Mouse (Mus musculus): ENCODE results near the gene Stfa1. TPM values are rescaled to one million over a fixed set of nuclear protein-coding genes. Genes with fewer than 3 reads are reported as not detected.
"Not testable (repeated sequence)": the region's sequence is repeated elsewhere in the genome, so short reads cannot be mapped to it uniquely, and the experiment has no call there.

Gene Stfa1
- 0.91 and 1.5 TPM in 2 replicates for polyA plus RNA-seq (2014; fragmentation: Nextera tagmentation; extraction: Ambion mirVana)

GRCm38 (mm10) chr16:36276796-36277195, at the start of gene Stfa1:
Gene Stfa1 (plus strand): TSS chr16:36276951.
- not testable (repeated sequence) for ATAC-seq (ENCODE audit: low FRiP score, low TSS enrichment); H3K27ac ChIP-seq (ENCODE audit: low read depth, low read length); H3K4me1 ChIP-seq (ENCODE audit: control insufficient read depth, insufficient read depth, low read length); H3K9me3 ChIP-seq (ENCODE audit: control insufficient read depth, low read length); H3K27me3 ChIP-seq (ENCODE audit: control insufficient read depth, insufficient read depth, low read length); H3K9ac ChIP-seq (ENCODE audit: low read depth, low read length); H3K4me2 ChIP-seq (replicated peaks; ENCODE audit: low read depth, low read length); H3K36me3 ChIP-seq (ENCODE audit: control insufficient read depth, insufficient read depth, low read length); H3K4me3 ChIP-seq (ENCODE audit: low read length)
- WGBS = 88% methylated on average over 4 of the region's 4 CpGs

GRCm38 (mm10) chr16:36260585-36260984, 16.2 kb upstream of the Stfa1 start:
- not testable (repeated sequence) for H3K27me3 ChIP-seq (ENCODE audit: control insufficient read depth, insufficient read depth, low read length); H3K9me3 ChIP-seq (ENCODE audit: control insufficient read depth, low read length); H3K4me2 ChIP-seq (replicated peaks; ENCODE audit: low read depth, low read length); H3K9ac ChIP-seq (ENCODE audit: low read depth, low read length); ATAC-seq (ENCODE audit: low FRiP score, low TSS enrichment); H3K4me3 ChIP-seq (ENCODE audit: low read length); H3K4me1 ChIP-seq (ENCODE audit: control insufficient read depth, insufficient read depth, low read length); H3K27ac ChIP-seq (ENCODE audit: low read depth, low read length); H3K36me3 ChIP-seq (ENCODE audit: control insufficient read depth, insufficient read depth, low read length)

- WGBS = 80% methylated on average over 4 of the region's 4 CpGs
- Histone ChIP-seq H3K4me1 (ENCODE audit: control insufficient read depth, insufficient read depth, low read length) (no peaks in the 10 kb centered on the region), H3K27ac (ENCODE audit: low read depth, low read length) (no peak overlapping the region), H3K27me3 (ENCODE audit: control insufficient read depth, insufficient read depth, low read length) (no peaks in the 10 kb centered on the region), H3K4me3 (ENCODE audit: low read length) (no peak overlapping the region), H3K36me3 (ENCODE audit: control insufficient read depth, insufficient read depth, low read length) (no peaks in the 10 kb centered on the region), H3K9ac (ENCODE audit: low read depth, low read length) (no peak overlapping the region), H3K9me3 (ENCODE audit: control insufficient read depth, low read length) (no peaks in the 10 kb centered on the region), H3K4me2 (replicated peaks; ENCODE audit: low read depth, low read length) (no peak overlapping the region)
- no peak for ATAC-seq (ENCODE audit: low FRiP score, low TSS enrichment)
These were observed 12.4 kb downstream of the Stfa1 start for GRCm38 (mm10) chr16:36289140-36289539.

- Histone ChIP-seq H3K9ac (ENCODE audit: low read depth, low read length) (no peak overlapping the region), H3K9me3 (ENCODE audit: control insufficient read depth, low read length) (no peaks in the 10 kb centered on the region), H3K36me3 (ENCODE audit: control insufficient read depth, insufficient read depth, low read length) (no peaks in the 10 kb centered on the region), H3K27ac (ENCODE audit: low read depth, low read length) (no peak overlapping the region), H3K27me3 (ENCODE audit: control insufficient read depth, insufficient read depth, low read length) (no peaks in the 10 kb centered on the region), H3K4me3 (ENCODE audit: low read length) (no peak overlapping the region), H3K4me1 (ENCODE audit: control insufficient read depth, insufficient read depth, low read length) (no peaks in the 10 kb centered on the region), H3K4me2 (replicated peaks; ENCODE audit: low read depth, low read length) (no peak overlapping the region)
- 79% methylated on average over 4 of the region's 4 CpGs for WGBS
- no peak for ATAC-seq (ENCODE audit: low FRiP score, low TSS enrichment)
These were observed 30.9 kb downstream of the Stfa1 start for GRCm38 (mm10) chr16:36307631-36308030.

- not testable (repeated sequence) for H3K4me3 ChIP-seq (ENCODE audit: low read length); H3K9me3 ChIP-seq (ENCODE audit: control insufficient read depth, low read length); H3K4me1 ChIP-seq (ENCODE audit: control insufficient read depth, insufficient read depth, low read length); ATAC-seq (ENCODE audit: low FRiP score, low TSS enrichment); H3K27ac ChIP-seq (ENCODE audit: low read depth, low read length); H3K4me2 ChIP-seq (replicated peaks; ENCODE audit: low read depth, low read length); H3K36me3 ChIP-seq (ENCODE audit: control insufficient read depth, insufficient read depth, low read length); H3K27me3 ChIP-seq (ENCODE audit: control insufficient read depth, insufficient read depth, low read length); H3K9ac ChIP-seq (ENCODE audit: low read depth, low read length)
- WGBS = 80% methylated on average over 6 of the region's 6 CpGs
These were observed 39.4 kb downstream of the Stfa1 start for GRCm38 (mm10) chr16:36316111-36316510.

- Histone ChIP-seq H3K27ac (ENCODE audit: low read depth, low read length) (no peak overlapping the region), H3K4me3 (ENCODE audit: low read length) (no peak overlapping the region), H3K4me1 (ENCODE audit: control insufficient read depth, insufficient read depth, low read length) (no peaks in the 10 kb centered on the region), H3K9me3 (ENCODE audit: control insufficient read depth, low read length) (no peaks in the 10 kb centered on the region), H3K36me3 (ENCODE audit: control insufficient read depth, insufficient read depth, low read length) (no peaks in the 10 kb centered on the region), H3K9ac (ENCODE audit: low read depth, low read length) (no peak overlapping the region), H3K27me3 (ENCODE audit: control insufficient read depth, insufficient read depth, low read length) (no peaks in the 10 kb centered on the region), H3K4me2 (replicated peaks; ENCODE audit: low read depth, low read length) (no peak overlapping the region)
- ATAC-seq (ENCODE audit: low FRiP score, low TSS enrichment) = no peak
These were observed 42.5 kb downstream of the Stfa1 start for GRCm38 (mm10) chr16:36319286-36319685.

- H3K27me3 ChIP-seq (ENCODE audit: control insufficient read depth, insufficient read depth, low read length) = no peaks in the 10 kb centered on the region
- H3K36me3 ChIP-seq (ENCODE audit: control insufficient read depth, insufficient read depth, low read length) = no peaks in the 10 kb centered on the region
- H3K4me2 ChIP-seq (replicated peaks; ENCODE audit: low read depth, low read length) = no peak within 1 kb of the TSS
- no peak within 1 kb of the TSS for H3K4me3 ChIP-seq (ENCODE audit: low read length)
- 78% methylated on average over 3 of the region's 3 CpGs for WGBS
- H3K4me1 ChIP-seq (ENCODE audit: control insufficient read depth, insufficient read depth, low read length) = no peaks in the 10 kb centered on the region
- ATAC-seq (ENCODE audit: low FRiP score, low TSS enrichment) = no peak
- no peaks in the 10 kb centered on the region for H3K9me3 ChIP-seq (ENCODE audit: control insufficient read depth, low read length)
- H3K9ac ChIP-seq (ENCODE audit: low read depth, low read length) = no peak within 1 kb of the TSS
- H3K27ac ChIP-seq (ENCODE audit: low read depth, low read length) = no peak within 1 kb of the TSS
These were observed 57.5 kb downstream of the Stfa1 start, which contains the start of gene BC117090 for GRCm38 (mm10) chr16:36334232-36334631. Gene BC117090 (minus strand): TSS chr16:36334332.

Other genes with a start within 250 kb of the Stfa1 start
- 8.6 and 9.6 TPM in 2 replicates for gene Wdr5b, start 235.8 kb upstream of the Stfa1 start, polyA plus RNA-seq (2014; fragmentation: Nextera tagmentation; extraction: Ambion mirVana)
- gene Fam162a, start 205.4 kb upstream of the Stfa1 start, polyA plus RNA-seq (2014; fragmentation: Nextera tagmentation; extraction: Ambion mirVana) = 283 and 349 TPM in 2 replicates
- gene Ccdc58, start 205.3 kb upstream of the Stfa1 start, polyA plus RNA-seq (2014; fragmentation: Nextera tagmentation; extraction: Ambion mirVana) = 99.3 and 115 TPM in 2 replicates
- gene Csta1, start 145.7 kb upstream of the Stfa1 start, polyA plus RNA-seq (2014; fragmentation: Nextera tagmentation; extraction: Ambion mirVana) = 0.13 TPM in 1 of 2 replicates, not detected in the other
- gene Stfa2l1, start 120.1 kb upstream of the Stfa1 start, polyA plus RNA-seq (2014; fragmentation: Nextera tagmentation; extraction: Ambion mirVana) = not detected in 2 replicates
- gene Gm5483, start 92.7 kb upstream of the Stfa1 start, polyA plus RNA-seq (2014; fragmentation: Nextera tagmentation; extraction: Ambion mirVana) = not detected in 2 replicates
- gene Gm5416, start 66.5 kb upstream of the Stfa1 start, polyA plus RNA-seq (2014; fragmentation: Nextera tagmentation; extraction: Ambion mirVana) = not detected in 2 replicates
- gene 2010005H15Rik, start 55.5 kb upstream of the Stfa1 start, polyA plus RNA-seq (2014; fragmentation: Nextera tagmentation; extraction: Ambion mirVana) = not detected in 2 replicates
- not detected in 2 replicates for gene BC117090, start 57.4 kb downstream of the Stfa1 start, polyA plus RNA-seq (2014; fragmentation: Nextera tagmentation; extraction: Ambion mirVana)
- not detected in 2 replicates for gene BC100530, start 90.8 kb downstream of the Stfa1 start, polyA plus RNA-seq (2014; fragmentation: Nextera tagmentation; extraction: Ambion mirVana)
- not detected in 2 replicates for gene Stfa2, start 131.5 kb downstream of the Stfa1 start, polyA plus RNA-seq (2014; fragmentation: Nextera tagmentation; extraction: Ambion mirVana)
- not detected in 2 replicates for gene Stfa3, start 178.4 kb downstream of the Stfa1 start, polyA plus RNA-seq (2014; fragmentation: Nextera tagmentation; extraction: Ambion mirVana)